Mouse (Mus musculus) E14TG2a.4 (cell line): ENCODE measurements around the gene Ppp1r15a.

Source experiments
- CTCF ChIP-seq: conservative IDR thresholded peaks from 2 replicates; pipeline ENCODE4 v1.5.1; 2014; ENCODE audit warnings: low read length
- NANOG ChIP-seq: IDR thresholded peaks from 2 replicates; pipeline ENCODE4 v1.6.1; 2014; ENCODE audit warnings: borderline replicate concordance, low read length, mixed read lengths
- POU5F1 ChIP-seq: IDR thresholded peaks from 2 replicates; pipeline ENCODE4 v1.6.1; 2014; ENCODE audit warnings: low read length, borderline replicate concordance

- TF ChIP-seq CTCF (no peak), POU5F1 (no peak), NANOG (no peak)
Measured at GRCm38 (mm10) chr7:45540213-45540612, 14.1 kb upstream of the Ppp1r15a start.
